Mouse (Mus musculus) heart, embryonic 15.5 days (tissue): ENCODE measurements around the gene P4hb. TPM values are rescaled to one million over a fixed set of nuclear protein-coding genes. Genes with fewer than 3 reads are reported as not detected.
A peak's percentile ranks its signal among the peaks of the same experiment; 100 is the strongest.
"Not testable (repeated sequence)": the region's sequence is repeated elsewhere in the genome, so short reads cannot be mapped to it uniquely, and the experiment has no call there.

ENCODE experiments used
- ATAC-seq: fragments of 200-750 bp; cut with Nextera tagmentation; replicated peaks from 2 replicates; pipeline ENCODE4 v1.8.0; 2017; ENCODE audit warnings: low read depth, moderate TSS enrichment; ENCODE audit not compliant: insufficient number of reproducible peaks, insufficient read depth, low FRiP score
- H3K27ac ChIP-seq: fragments of 300-500 bp; sonication (generic); 2 replicates; pipeline ENCODE4 v1.5.1; 2015; ENCODE audit warnings: mild to moderate bottlenecking, inconsistent platforms
- H3K27me3 ChIP-seq: fragments of 300-500 bp; sonication (generic); 2 replicates; pipeline ENCODE4 v1.6.1; 2015; ENCODE audit warnings: inconsistent platforms
- H3K36me3 ChIP-seq: fragments of 300-500 bp; sonication (generic); 2 replicates; pipeline ENCODE4 v1.6.1; 2015; ENCODE audit warnings: mild to moderate bottlenecking, inconsistent platforms
- H3K4me1 ChIP-seq: fragments of 300-500 bp; sonication (generic); replicated peaks from 2 replicates; pipeline ENCODE4 v1.6.1; 2015; ENCODE audit warnings: inconsistent platforms
- H3K4me2 ChIP-seq: fragments of 300-500 bp; sonication (generic); 2 replicates; pipeline ENCODE4 v1.6.1; 2015; ENCODE audit warnings: inconsistent platforms, mild to moderate bottlenecking, moderate library complexity
- H3K4me3 ChIP-seq: fragments of 300-500 bp; sonication (generic); 2 replicates; pipeline ENCODE4 v1.5.1; 2015; ENCODE audit warnings: mild to moderate bottlenecking, inconsistent platforms
- H3K9ac ChIP-seq: fragments of 300-500 bp; sonication (generic); 2 replicates; pipeline ENCODE4 v1.6.1; 2015; ENCODE audit warnings: mild to moderate bottlenecking, inconsistent platforms
- H3K9me3 ChIP-seq: fragments of 300-500 bp; sonication (generic); replicated peaks from 2 replicates; pipeline ENCODE4 v1.6.1; 2016; ENCODE audit warnings: inconsistent platforms
- WGBS: fragments of 180-500 bp; shearing (Covaris S2); methylation state at CpG from one replicate; pipeline ENCODE4 v1.1.7; 2015; ENCODE audit warnings: mixed read lengths; 5-methylcytosine and 5-hydroxymethylcytosine counted together
- polyA plus RNA-seq: library from polyadenylated mRNA; unstranded; fragments of >200 nt; fragmentation: Nextera tagmentation; extraction: Ambion mirVana; gene quantifications from 2 replicates; pipeline ENCODE4 v1.2.1, GENCODE M21; 2015

P4hb gene
- polyA plus RNA-seq, 1 experiment from 2014 or later = 357 TPM

- Histone ChIP-seq H3K9me3 (no peaks in the 10 kb centered on the region), H3K36me3 (peaks cover 73% of the 10 kb centered on the region), H3K4me2 (no peak overlapping the region), H3K27ac (no peak overlapping the region), H3K4me3 (no peak overlapping the region), H3K4me1 (peaks cover 14% of the 10 kb centered on the region), H3K27me3 (no peaks in the 10 kb centered on the region), H3K9ac (no peak overlapping the region)
- 83% methylated on average over 6 of the region's 6 CpGs for WGBS
- ATAC-seq = no peak
These were observed 4.7 kb downstream of the P4hb start for GRCm38 (mm10) chr11:120568324-120568723.

DNA sequence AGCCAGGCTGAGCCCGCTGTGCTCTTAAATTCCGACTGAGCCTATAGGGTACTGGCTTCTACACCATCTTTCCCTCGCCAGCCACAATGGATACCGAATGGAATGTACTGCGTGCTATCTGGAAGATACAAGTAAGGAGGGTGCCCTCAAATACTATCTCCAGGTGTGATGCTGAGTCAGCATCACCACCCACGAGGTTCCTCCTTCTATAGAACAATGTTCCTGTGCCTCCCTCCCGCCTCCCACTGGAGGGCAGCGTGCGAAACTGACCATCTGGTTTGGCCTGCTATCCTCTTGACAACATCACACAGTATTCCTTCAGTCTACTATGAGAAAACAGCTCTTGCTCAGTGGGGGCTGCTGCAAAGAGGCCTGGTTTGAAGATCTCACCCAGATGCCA is 7.9 kb downstream of the P4hb start:
- H3K36me3 ChIP-seq = peaks cover 93% of the 10 kb centered on the region
- 80% methylated on average over 9 of the region's 9 CpGs for WGBS
- no peaks in the 10 kb centered on the region for H3K27me3 ChIP-seq
- no peaks in the 10 kb centered on the region for H3K4me1 ChIP-seq
- H3K27ac ChIP-seq = no peak overlapping the region
- no peaks in the 10 kb centered on the region for H3K9me3 ChIP-seq
- H3K4me3 ChIP-seq = no peak overlapping the region
- H3K9ac ChIP-seq = no peak overlapping the region
- H3K4me2 ChIP-seq = no peak overlapping the region
- ATAC-seq = no peak

- H3K9me3 ChIP-seq = no peaks in the 10 kb centered on the region
- H3K4me2 ChIP-seq = no peak overlapping the region
- H3K4me1 ChIP-seq = no peaks in the 10 kb centered on the region
- no peak overlapping the region for H3K9ac ChIP-seq
- WGBS = 95% methylated on average over 13 of the region's 13 CpGs
- no peaks in the 10 kb centered on the region for H3K27me3 ChIP-seq
- no peak overlapping the region for H3K4me3 ChIP-seq
- H3K27ac ChIP-seq = no peak overlapping the region
- no peak for ATAC-seq
- peaks cover 90% of the 10 kb centered on the region for H3K36me3 ChIP-seq
These were observed 10.1 kb downstream of the P4hb start for GRCm38 (mm10) chr11:120562949-120563348.

- Histone ChIP-seq H3K4me2 (no peak overlapping the region), H3K4me1 (no peaks in the 10 kb centered on the region), H3K27me3 (no peaks in the 10 kb centered on the region), H3K27ac (no peak overlapping the region), H3K9me3 (no peaks in the 10 kb centered on the region), H3K36me3 (peaks cover 72% of the 10 kb centered on the region), H3K4me3 (no peak overlapping the region), H3K9ac (no peak overlapping the region)
- 91% methylated on average over 13 of the region's 13 CpGs for WGBS
- ATAC-seq = 0 out of 2 replicates have a peak, but pooled peaks have one; percentile 31
These were observed 11.9 kb downstream of the P4hb start for GRCm38 (mm10) chr11:120560952-120561728.

DNA sequence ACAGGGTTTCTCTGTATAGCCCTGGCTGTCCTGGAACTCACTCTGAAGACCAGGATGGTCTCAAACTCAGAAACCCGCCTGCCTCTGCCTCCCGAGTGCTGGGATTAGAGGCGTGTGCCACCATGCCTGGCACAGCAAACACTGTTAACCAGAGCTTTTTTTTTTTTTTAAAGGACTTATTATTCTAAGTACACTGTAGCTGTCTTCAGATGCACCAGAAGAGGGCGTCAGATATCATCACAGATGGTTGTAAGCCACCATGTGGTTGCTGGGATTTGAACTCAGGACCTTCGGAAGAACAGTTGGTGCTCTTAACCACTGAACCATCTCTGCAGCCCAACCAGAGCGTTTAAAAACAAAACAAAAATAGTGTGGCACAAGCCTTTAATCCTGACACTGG is 14.2 kb downstream of the P4hb start:
- not testable (repeated sequence) for H3K9me3 ChIP-seq, H3K4me3 ChIP-seq, H3K9ac ChIP-seq, ATAC-seq, H3K4me2 ChIP-seq, H3K27me3 ChIP-seq, H3K27ac ChIP-seq
- Histone ChIP-seq H3K4me1 (peaks cover 11% of the 10 kb centered on the region; the same call in 1 of the 2 replicates), H3K36me3 (peaks cover 52% of the 10 kb centered on the region)
- 87% methylated on average over 6 of the region's 6 CpGs for WGBS

- no peak overlapping the region for H3K4me2 ChIP-seq
- peak overlapping the region; percentile 38; the same call in 1 of the 2 replicates for H3K27ac ChIP-seq
- no peak overlapping the region for H3K9ac ChIP-seq
- H3K36me3 ChIP-seq = peaks cover 16% of the 10 kb centered on the region
- peaks cover 12% of the 10 kb centered on the region for H3K4me1 ChIP-seq
- H3K27me3 ChIP-seq = no peaks in the 10 kb centered on the region
- ATAC-seq = 0 out of 2 replicates have a peak, but pooled peaks have one; percentile 43
- WGBS = 44% methylated on average over 2 of the region's 2 CpGs
- H3K4me3 ChIP-seq = no peak overlapping the region
- H3K9me3 ChIP-seq = no peaks in the 10 kb centered on the region
These were observed 17.8 kb downstream of the P4hb start for GRCm38 (mm10) chr11:120555260-120555659.

DNA sequence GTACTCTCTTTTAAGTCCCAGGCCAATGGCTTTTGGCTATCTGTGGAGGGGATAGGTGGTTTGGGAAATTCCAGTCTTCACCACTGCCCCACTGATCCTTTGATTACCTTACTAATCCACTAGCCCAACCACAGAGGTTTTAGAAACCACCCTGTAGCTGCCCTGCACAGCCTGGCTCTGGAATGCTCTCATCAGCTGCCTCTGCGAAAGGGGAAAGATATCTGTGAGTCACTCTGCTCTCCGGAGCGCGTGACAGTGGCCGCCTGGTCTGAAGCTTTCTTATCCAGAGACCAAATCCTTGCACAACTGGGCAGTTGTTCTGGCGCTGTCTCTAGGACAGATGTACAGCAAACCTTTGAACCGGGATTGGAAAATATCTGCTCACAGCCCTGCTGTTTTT is 18.2 kb downstream of the P4hb start:
- no peaks in the 10 kb centered on the region for H3K27me3 ChIP-seq
- peaks cover 11% of the 10 kb centered on the region; the same call in 1 of the 2 replicates for H3K36me3 ChIP-seq
- no peak overlapping the region for H3K9ac ChIP-seq
- no peak overlapping the region for H3K4me3 ChIP-seq
- no peaks in the 10 kb centered on the region for H3K9me3 ChIP-seq
- no peak overlapping the region for H3K4me2 ChIP-seq
- H3K4me1 ChIP-seq = peaks cover 16% of the 10 kb centered on the region
- 28% methylated on average over 7 of the region's 7 CpGs for WGBS
- H3K27ac ChIP-seq = peak overlapping the region; percentile 44; the same call in 1 of the 2 replicates
- 0 out of 2 replicates have a peak, but pooled peaks have one; percentile 24 for ATAC-seq

- WGBS = 52% methylated on average over 5 of the region's 5 CpGs
- Histone ChIP-seq H3K4me2 (no peak overlapping the region), H3K9ac (no peak overlapping the region), H3K27ac (no peak overlapping the region), H3K27me3 (no peaks in the 10 kb centered on the region), H3K4me3 (no peak overlapping the region), H3K9me3 (no peaks in the 10 kb centered on the region), H3K36me3 (no peaks in the 10 kb centered on the region), H3K4me1 (peaks cover 29% of the 10 kb centered on the region)
- ATAC-seq = no peak
These were observed 20.3 kb downstream of the P4hb start for GRCm38 (mm10) chr11:120552736-120553135.

DNA sequence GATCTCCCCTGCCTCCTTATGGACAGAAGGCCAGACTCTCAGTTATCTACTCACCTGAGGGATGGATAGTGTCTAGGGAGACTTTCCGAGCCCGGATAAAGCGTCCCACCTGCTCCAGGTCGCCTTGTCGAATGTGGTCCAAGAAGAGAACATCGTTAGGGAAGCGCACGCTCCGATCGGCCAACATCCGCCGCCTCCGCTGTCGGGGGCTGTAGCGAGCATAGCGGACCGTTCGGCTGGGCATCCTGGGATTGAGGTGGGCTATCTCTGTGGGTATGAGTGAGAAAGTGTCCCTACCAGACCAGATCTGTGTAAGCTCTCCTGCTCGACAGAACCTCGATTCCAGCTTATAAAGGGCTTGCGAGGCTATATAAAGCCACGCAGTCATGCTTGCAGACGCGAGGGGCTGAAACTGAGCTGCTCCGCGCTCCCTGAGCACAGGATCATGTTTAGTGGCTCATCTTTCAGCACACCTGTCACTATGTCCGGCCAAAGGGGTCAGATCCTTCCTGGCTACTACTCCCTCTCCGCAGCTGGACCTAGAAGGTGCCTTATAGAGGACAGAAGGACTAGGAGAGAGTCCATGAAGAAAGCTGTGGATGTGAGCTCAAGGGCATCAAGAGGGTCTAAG is 22.1 kb downstream of the P4hb start, which contains the start of gene Ppp1r27:
Gene Ppp1r27 (minus strand): TSS at position 323 of the 631 bp plus-strand sequence.
- WGBS = 90% methylated on average over 28 of the region's 28 CpGs
- Histone ChIP-seq H3K4me1 (peaks cover 39% of the 10 kb centered on the region), H3K9me3 (no peaks in the 10 kb centered on the region), H3K4me2 (peak within 1 kb of the TSS; percentile 87), H3K9ac (peak within 1 kb of the TSS; percentile 97), H3K4me3 (peak within 1 kb of the TSS; percentile 96), H3K27me3 (no peaks in the 10 kb centered on the region), H3K36me3 (no peaks in the 10 kb centered on the region), H3K27ac (peak within 1 kb of the TSS; percentile 94)
- ATAC-seq = no peak

- 70% methylated on average over 11 of the region's 11 CpGs for WGBS
- H3K27me3 ChIP-seq = no peaks in the 10 kb centered on the region
- no peaks in the 10 kb centered on the region for H3K36me3 ChIP-seq
- ATAC-seq = no peak
- peak overlapping the region; percentile 97 for H3K9ac ChIP-seq
- peak overlapping the region; percentile 96 for H3K4me3 ChIP-seq
- H3K9me3 ChIP-seq = no peaks in the 10 kb centered on the region
- peaks cover 35% of the 10 kb centered on the region for H3K4me1 ChIP-seq
- peak overlapping the region; percentile 94 for H3K27ac ChIP-seq
- peak overlapping the region; percentile 87 for H3K4me2 ChIP-seq
These were observed 22.9 kb downstream of the P4hb start for GRCm38 (mm10) chr11:120549986-120550809.
